Mouse (Mus musculus) erythroid progenitor cell, adult 5-6 weeks (primary cell): ENCODE measurements around the gene Sgk2. TPM values are rescaled to one million over a fixed set of nuclear protein-coding genes. Genes with fewer than 3 reads are reported as not detected.

Experiments used
- ATAC-seq: replicated peaks from 2 replicates; pipeline ENCODE4 v1.8.0; 2016; ENCODE audit warnings: moderate number of reproducible peaks, mild to moderate bottlenecking, moderate TSS enrichment, inconsistent platforms; ENCODE audit not compliant: poor library complexity, low FRiP score, severe bottlenecking
- total RNA-seq, 2 experiments: library from RNA; stranded (forward) in 1 of 2; stranded (reverse) in 1 of 2; fragments of 150-400 nt in 1 of 2; fragments of 186-747, 209-891 nt in 1 of 2; gene quantifications; 2 replicates each; pipeline versions ENCODE4 v1.2.3 to v1.2.4; 2015 to 2017; ENCODE audit warnings: low replicate concordance in 2 of 2

The Sgk2 gene
- total RNA-seq, 2 experiments from 2014 or later: not detected

- no peak for ATAC-seq
Measured at GRCm38 (mm10) chr2:162986764-162987163, 366 bp upstream of the Sgk2 start.

- ATAC-seq: no peak
Measured at GRCm38 (mm10) chr2:162988235-162988634, 1.1 kb downstream of the Sgk2 start.

- no peak for ATAC-seq
Measured at GRCm38 (mm10) chr2:162991394-162992083, 4.4 kb downstream of the Sgk2 start.

- ATAC-seq: no peak
Measured at GRCm38 (mm10) chr2:162992084-162992437, 4.9 kb downstream of the Sgk2 start.

GRCm38 (mm10) chr2:162993881-162994616 lies 6.9 kb downstream of the Sgk2 start:
- ATAC-seq: no peak

- ATAC-seq: peak; percentile 73; the same call in 1 of the 2 replicates
Measured at GRCm38 (mm10) chr2:162998528-162999230, 11.5 kb downstream of the Sgk2 start.

- ATAC-seq: 0 out of 2 replicates have a peak, but pooled peaks have one; percentile 39
Measured at GRCm38 (mm10) chr2:162999744-163000143, 12.6 kb downstream of the Sgk2 start.

- no peak for ATAC-seq
Measured at GRCm38 (mm10) chr2:163001071-163001470, 13.9 kb downstream of the Sgk2 start.

- ATAC-seq: no peak
Measured at GRCm38 (mm10) chr2:163007299-163007698, 20.2 kb downstream of the Sgk2 start.

GRCm38 (mm10) chr2:163016916-163017743 lies 30.0 kb downstream of the Sgk2 start, which contains the start of gene Ift52:
TSS of gene Ift52 (plus strand) at chr2:163017354.
- ATAC-seq: peak; percentile 99

GRCm38 (mm10) chr2:163031289-163031688 lies 44.2 kb downstream of the Sgk2 start:
- ATAC-seq: no peak

GRCm38 (mm10) chr2:163031757-163032156 lies 44.6 kb downstream of the Sgk2 start:
- no peak for ATAC-seq

- no peak for ATAC-seq
Measured at GRCm38 (mm10) chr2:163032622-163033021, 45.5 kb downstream of the Sgk2 start.

GRCm38 (mm10) chr2:163039940-163040339 lies 52.8 kb downstream of the Sgk2 start:
- ATAC-seq: no peak

GRCm38 (mm10) chr2:163048125-163048524 lies 61.0 kb downstream of the Sgk2 start:
- peak; percentile 86 for ATAC-seq

- ATAC-seq: no peak
Measured at GRCm38 (mm10) chr2:163049116-163049515, 62.0 kb downstream of the Sgk2 start.

GRCm38 (mm10) chr2:163051691-163052090 lies 64.6 kb downstream of the Sgk2 start:
- ATAC-seq: no peak

- ATAC-seq: no peak
Measured at GRCm38 (mm10) chr2:163052101-163052500, 65.0 kb downstream of the Sgk2 start.

GRCm38 (mm10) chr2:163052826-163053225 lies 65.7 kb downstream of the Sgk2 start:
- ATAC-seq: no peak

GRCm38 (mm10) chr2:163054335-163054840 lies 67.3 kb downstream of the Sgk2 start, which contains the start of gene Mybl2:
TSS of gene Mybl2 (plus strand) at chr2:163054687.
- ATAC-seq: peak; percentile 96
